Comparison of ENCODE assay signal across 9 mouse cellular contexts in genomic region chr7:79498965-79499595, GRCm38 (mm10). TPM values are rescaled to one million over a fixed set of nuclear protein-coding genes. Genes with fewer than 3 reads are reported as not detected.
DNase-seq lines count a peak whose midpoint lies in the region; ATAC-seq and TF ChIP-seq lines count a peak whose summit lies in the region.
"Had no signal": no experiment of that assay in that cellular context is flagged by ENCODE, and none has a peak within 500 bp of the region (broad histone marks: within the 10 kb centered on the region; RNA-seq: fewer than 3 reads in every experiment).

No protein-coding gene starts in this region.

- peak overlapping the region; percentile 97 for H3K9ac ChIP-seq in neural tube, embryonic 15.5 days (replicated peaks)

- peak overlapping the region; percentile 87 for H3K4me2 ChIP-seq in neural tube, embryonic 15.5 days

- peak; percentile 31 for ATAC-seq in granulocyte monocyte progenitor cell, adult 5-6 weeks (replicated peaks; ENCODE audit: poor library complexity, severe bottlenecking)
- 0 out of 2 replicates have a peak, but pooled peaks have one; percentile 8 for ATAC-seq in neural tube, embryonic 15.5 days (ENCODE audit: low FRiP score)
- no peak for ATAC-seq in monocyte, adult 5-6 weeks (replicated peaks; ENCODE audit: insufficient number of reproducible peaks, low FRiP score, low TSS enrichment, poor library complexity, severe bottlenecking)
- ATAC-seq: Patski had no signal

- DNase-seq in kidney, adult 18-20 months = peak; percentile 43
- DNase-seq in kidney, adult 11 months = no peak
- DNase-seq in MN1 (ENCODE audit: low spot score) = peak; percentile 24
- peak; percentile 68 to 76 for DNase-seq in cerebellum, adult 2 months
- peak; percentile 43 for DNase-seq in lung, adult 2 months

- H3K36me3 ChIP-seq in neural tube, embryonic 15.5 days = no peaks in the 10 kb centered on the region

- WGBS in cerebellum, adult 2 months = under 1% methylated on average over 35 of the region's 35 CpGs
- 3% methylated on average over 35 of the region's 35 CpGs for WGBS in lung, adult 2 months
- under 1% methylated on average over 35 of the region's 35 CpGs for WGBS in neural tube, embryonic 15.5 days

- peak overlapping the region; percentile 92 for H3K27ac ChIP-seq in cerebellum, adult 2 months (ENCODE audit: insufficient read depth, low read length)
- peak overlapping the region; percentile 98 for H3K27ac ChIP-seq in neural tube, embryonic 15.5 days (replicated peaks)

- H3K4me3 ChIP-seq in cerebellum, adult 2 months (replicated peaks; ENCODE audit: insufficient read depth, low read depth, low read length) = peak overlapping the region; percentile 79
- no peak overlapping the region for H3K4me3 ChIP-seq in lung, adult 2 months (replicated peaks; ENCODE audit: extremely low read depth, low read depth, low read length)
- H3K4me3 ChIP-seq in neural tube, embryonic 15.5 days (replicated peaks) = peak overlapping the region; percentile 74

- H3K4me1 ChIP-seq in cerebellum, adult 2 months (ENCODE audit: control insufficient read depth, insufficient read depth, low read length) = peaks cover 10% of the 10 kb centered on the region
- H3K4me1 ChIP-seq in lung, adult 2 months (ENCODE audit: control insufficient read depth, insufficient read depth, low read length) = no peaks in the 10 kb centered on the region
- H3K4me1 ChIP-seq in neural tube, embryonic 15.5 days = peaks cover 61% of the 10 kb centered on the region

- no peak; the same call in 1 of the 2 replicates for TF ChIP-seq POLR2A in cerebellum, adult 2 months (IDR thresholded peaks at IDR 0.05; ENCODE audit: borderline replicate concordance, insufficient read depth, low read length)
- no peak for TF ChIP-seq POLR2A in lung, adult 2 months (IDR thresholded peaks at IDR 0.05; ENCODE audit: borderline replicate concordance, extremely low read depth, low read depth, low read length)

- H3K27me3 ChIP-seq in cerebellum, adult 2 months (ENCODE audit: control insufficient read depth, insufficient read depth, low read length) = no peaks in the 10 kb centered on the region
- peaks cover 8% of the 10 kb centered on the region; the same call in 1 of the 2 replicates for H3K27me3 ChIP-seq in neural tube, embryonic 15.5 days (replicated peaks)

- TF ChIP-seq CTCF in cerebellum, adult 2 months (IDR thresholded peaks at IDR 0.05; ENCODE audit: borderline replicate concordance, insufficient read depth, low read depth, low read length) = no peak
- no peak for TF ChIP-seq CTCF in lung, adult 2 months (IDR thresholded peaks at IDR 0.05; ENCODE audit: insufficient read depth, low read length)

- H3K9me3 ChIP-seq in neural tube, embryonic 15.5 days (replicated peaks) = no peaks in the 10 kb centered on the region

RNA-seq across cellular contexts. Expression of gene Polg, which starts 32.9 kb away (rescaled TPM):
- 69.9 and 72.8 TPM in 2 replicates for polyA plus RNA-seq in cerebellum, adult 2 months (2012; rRNA removed)
- total RNA-seq in granulocyte monocyte progenitor cell, adult 5-6 weeks (2014; fragmentation: Nextera tagmentation) = 27.1 and 34.9 TPM in 2 replicates
- 40.5 and 61.0 TPM in 2 replicates for total RNA-seq in granulocyte monocyte progenitor cell, adult 5-6 weeks (2017)
- 57.5 and 61.4 TPM in 2 replicates for polyA plus RNA-seq in lung, adult 2 months (2012; rRNA removed)
- polyA plus RNA-seq in neural tube, embryonic 15.5 days (2015; fragmentation: Nextera tagmentation; extraction: Ambion mirVana) = 24.2 and 25.0 TPM in 2 replicates
- 70.5 to 97.7 TPM (median 92.7 TPM) in 3 replicates for total RNA-seq in monocyte, adult 5-6 weeks (2017)
